Mouse (Mus musculus) gastrocnemius, adult 2 months (tissue): Measurements from ENCODE around the gene Krt77. TPM values are rescaled to one million over a fixed set of nuclear protein-coding genes. Genes with fewer than 3 reads are reported as not detected.

Experiments used
- DNase-seq: peaks from one replicate; pipeline ENCODE4 v3.0.0; 2022
- H3K27ac ChIP-seq: fragments of 200-600 bp; 2 replicates; pipeline ENCODE4 v1.8.1; 2022; ENCODE audit warnings: mild to moderate bottlenecking
- H3K4me3 ChIP-seq: fragments of 200-600 bp; 2 replicates; pipeline ENCODE4 v1.8.1; 2022; ENCODE audit warnings: mild to moderate bottlenecking, moderate library complexity
- CTCF ChIP-seq: fragments of 200-600 bp; IDR thresholded peaks from 2 replicates; pipeline ENCODE4 v1.8.1; 2022; ENCODE audit warnings: antibody characterized with exemption, mild to moderate bottlenecking, moderate library complexity
- intact Hi-C: fragments of 180-260 bp; cut with DNase I; formaldehyde crosslinking; loops from one replicate; pipeline ENCODE4 v1.15.1; 2025
- microRNA-seq: library from miRNA; unstranded; fragments of <30 nt; microRNA quantifications from one replicate; pipeline ENCODE4 v1.2.0, GENCODE M21; 2021
- total RNA-seq, 2 experiments: library from RNA; stranded (reverse); gene quantifications; 2 replicates each; pipeline ENCODE4 v1.2.3; 2021

Gene Krt77
- total RNA-seq, 2 experiments from 2014 or later, result not detected

DNA sequence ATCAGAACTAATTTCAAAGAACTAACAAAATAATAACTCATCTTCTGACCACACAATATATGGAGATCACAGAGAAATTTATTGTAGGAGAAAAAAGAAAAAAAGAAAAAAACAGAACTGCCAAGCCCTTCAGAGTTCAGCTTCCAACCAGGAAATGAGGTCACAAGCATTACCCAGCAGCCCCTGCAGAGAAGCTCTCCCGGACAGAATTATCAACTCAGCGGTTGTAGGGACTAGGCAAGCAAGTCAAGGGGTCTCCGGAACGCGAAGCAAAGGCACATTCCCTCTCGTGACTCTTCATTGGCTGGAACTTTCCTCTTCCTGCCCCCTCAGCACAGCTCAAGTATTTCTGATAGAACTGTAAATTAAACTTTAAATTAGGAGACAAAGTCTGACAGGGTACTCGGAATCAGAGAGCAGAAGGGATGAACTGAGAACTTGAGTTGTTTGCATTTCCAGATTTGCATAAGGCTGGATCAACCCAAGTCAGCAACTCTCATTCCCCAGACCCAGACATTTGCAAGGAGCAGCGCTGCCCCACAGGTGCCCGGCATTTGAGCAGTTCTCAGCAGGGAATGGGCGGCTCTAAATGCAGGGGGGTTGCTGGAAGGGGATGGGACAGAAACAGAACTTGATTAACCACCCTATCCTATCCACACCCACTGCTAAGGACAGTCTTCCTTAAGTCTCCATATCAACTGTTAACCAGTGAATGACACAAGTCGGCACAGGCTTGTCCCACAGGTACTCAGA, 10.7 kb downstream of the Krt77 start:
- peak overlapping the region; percentile 66 for H3K4me3 ChIP-seq
- TF ChIP-seq CTCF, result no peak
- DNase-seq, result no peak
- H3K27ac ChIP-seq, result no peak overlapping the region
- intact Hi-C loops, result no loop called here

DNA sequence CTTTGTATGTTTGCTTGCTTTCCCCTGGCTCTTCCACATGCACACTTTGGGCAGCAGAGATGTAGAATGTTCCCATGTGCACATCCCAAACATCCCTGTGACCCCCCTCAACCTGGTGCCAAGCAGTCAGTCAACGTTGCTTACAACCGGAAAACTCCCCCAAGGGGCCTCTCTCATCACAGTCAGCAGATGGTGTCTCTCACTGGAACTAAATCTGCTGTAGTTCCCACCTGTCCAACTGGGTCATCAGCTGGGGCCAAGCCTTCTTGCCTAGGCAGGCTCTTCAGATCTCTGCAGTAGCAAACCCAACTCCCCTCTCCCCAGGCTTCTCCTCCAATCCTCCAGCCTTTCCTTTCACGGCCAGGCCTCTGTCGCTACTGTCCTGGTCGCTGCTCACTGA, 12.8 kb downstream of the Krt77 start:
- no peak for TF ChIP-seq CTCF
- Histone ChIP-seq H3K27ac (no peak overlapping the region), H3K4me3 (no peak overlapping the region)
- intact Hi-C loops, result no loop called here
- no peak for DNase-seq

DNA sequence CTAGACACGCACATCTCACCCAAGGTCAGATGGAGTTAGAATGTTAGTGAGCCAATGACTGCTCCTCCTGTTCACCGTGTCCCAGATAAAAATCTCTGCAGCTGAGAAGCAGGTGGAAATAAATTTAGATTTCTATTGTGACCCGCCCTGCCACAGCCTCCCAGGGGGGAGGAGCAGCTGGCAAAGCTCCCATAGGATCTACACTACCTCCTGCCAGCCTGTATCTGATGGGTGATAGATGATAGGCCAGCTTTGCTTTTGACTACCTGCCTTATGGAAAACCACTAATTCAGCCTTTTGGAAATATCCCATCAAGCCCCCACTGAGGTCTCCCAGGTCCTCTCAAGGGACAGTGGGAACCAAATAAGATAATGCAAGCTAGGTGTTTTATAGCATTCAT, 13.8 kb downstream of the Krt77 start:
- intact Hi-C loops, result no loop called here
- no peak overlapping the region for H3K27ac ChIP-seq
- DNase-seq, result no peak
- TF ChIP-seq CTCF, result no peak
- no peak overlapping the region for H3K4me3 ChIP-seq

DNA sequence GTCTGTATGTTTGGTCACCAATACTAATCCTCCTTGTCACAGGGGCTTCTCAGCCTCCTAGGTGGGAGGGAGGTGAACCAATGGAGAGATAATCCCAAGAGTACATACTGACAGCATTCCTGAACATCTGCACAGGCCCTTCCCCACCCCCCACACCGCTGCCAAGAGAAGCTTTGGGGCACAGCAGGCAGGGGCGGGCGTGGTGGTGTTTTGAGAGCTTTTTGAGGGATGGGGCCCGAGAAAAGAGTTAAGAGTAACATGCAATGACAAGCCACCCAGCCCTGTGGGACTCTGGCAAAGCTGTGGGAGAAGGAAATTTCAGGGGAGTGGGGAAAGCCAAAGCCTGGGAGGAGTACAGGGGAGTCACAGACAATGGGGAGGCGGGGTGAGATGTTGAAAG, 15.2 kb downstream of the Krt77 start:
- H3K4me3 ChIP-seq, result no peak overlapping the region
- DNase-seq, result no peak
- intact Hi-C loops, result no loop called here
- no peak for TF ChIP-seq CTCF
- no peak overlapping the region for H3K27ac ChIP-seq

DNA sequence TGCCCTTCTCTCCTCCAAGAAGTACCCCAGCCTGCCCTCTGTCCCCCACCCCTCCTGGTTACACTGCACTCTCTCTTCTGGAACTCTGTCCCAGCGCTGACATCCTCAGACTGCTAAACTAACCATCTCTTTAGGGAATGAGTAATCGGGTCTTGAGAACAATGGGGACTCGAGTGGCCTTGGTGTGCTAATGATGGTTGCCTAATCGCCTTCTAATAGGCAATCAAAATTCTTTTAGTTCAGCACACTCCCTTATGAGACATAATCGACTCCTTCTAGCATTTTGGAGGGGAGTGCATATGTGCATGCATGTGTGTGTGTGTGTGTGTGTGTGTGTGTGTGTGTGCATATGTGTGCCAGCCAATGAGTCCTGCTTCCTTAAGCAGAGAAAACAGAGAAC, 16.9 kb downstream of the Krt77 start:
- no peak overlapping the region for H3K27ac ChIP-seq
- DNase-seq, result no peak
- intact Hi-C loops, result no loop called here
- H3K4me3 ChIP-seq, result no peak overlapping the region
- TF ChIP-seq CTCF, result no peak

DNA sequence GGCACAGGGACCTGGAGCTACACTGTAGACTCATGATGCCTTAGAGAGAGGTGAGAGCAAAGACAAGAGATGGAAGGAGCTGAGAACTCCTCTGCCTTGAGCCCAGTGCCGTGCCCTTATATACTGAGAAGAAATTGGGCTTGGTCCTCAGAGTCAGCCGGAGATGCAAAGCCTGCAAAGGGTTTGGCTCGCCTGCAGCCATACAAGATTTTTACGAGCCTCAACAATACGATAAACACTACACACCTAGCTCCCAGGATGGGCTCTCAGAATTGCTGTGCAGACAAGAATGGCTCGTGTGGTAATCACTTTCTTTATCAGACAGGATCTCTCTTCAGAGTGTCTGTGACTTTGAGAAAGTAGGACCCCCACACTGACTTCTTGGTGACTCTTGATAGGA, 18.8 kb downstream of the Krt77 start, which contains the start of gene Krt1:
Gene Krt1, minus strand, starts transcription at position 101 of the 400 bp plus-strand sequence.
- Histone ChIP-seq H3K27ac (no peak within 1 kb of the TSS), H3K4me3 (no peak within 1 kb of the TSS)
- DNase-seq, result no peak
- TF ChIP-seq CTCF, result no peak
- intact Hi-C loops, result no loop called here

DNA sequence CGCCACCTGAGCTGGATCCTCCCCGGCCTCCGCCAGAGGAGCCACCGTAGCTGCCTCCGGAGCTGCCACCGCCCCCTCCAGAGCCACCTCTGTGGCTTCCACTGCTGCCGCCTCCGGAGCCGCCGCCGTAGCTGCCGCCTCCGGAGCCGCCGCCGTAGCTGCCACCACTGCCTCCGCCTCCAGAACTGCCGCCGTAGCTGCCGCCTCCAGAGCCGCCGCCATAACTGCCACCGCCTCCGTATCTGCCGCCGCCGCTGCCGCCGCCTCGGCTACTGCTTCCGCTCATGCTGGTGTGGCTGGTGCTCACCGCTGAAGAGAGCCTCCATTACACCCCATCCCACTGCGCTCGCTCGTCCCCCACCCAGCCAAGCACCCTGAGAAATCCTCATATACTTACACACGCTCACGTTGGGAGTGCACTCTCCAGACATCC, 23.5 kb downstream of the Krt77 start:
- TF ChIP-seq CTCF, result no peak
- peak; percentile 36 for DNase-seq
- H3K27ac ChIP-seq, result no peak overlapping the region
- intact Hi-C loops, result no loop called here
- H3K4me3 ChIP-seq, result peak overlapping the region; percentile 65

DNA sequence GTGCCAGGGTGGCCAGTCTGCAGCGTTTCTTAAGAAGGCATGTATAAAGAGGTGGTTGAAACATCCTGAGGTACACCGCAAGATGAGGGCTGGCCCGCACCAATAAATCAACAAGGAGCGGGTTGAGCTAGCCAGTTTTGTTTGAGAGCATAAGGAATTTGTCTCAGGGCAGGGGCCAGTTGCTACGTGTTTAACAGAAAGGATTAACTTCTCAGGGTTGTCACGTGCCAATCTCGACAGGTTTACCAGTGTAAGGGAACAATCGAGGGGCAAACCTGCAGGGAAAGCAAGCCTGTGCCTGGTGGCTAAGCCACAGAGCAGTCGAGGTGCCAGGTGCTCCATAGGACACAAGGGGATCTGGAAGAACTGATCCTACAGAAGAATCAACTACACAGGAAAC, 26.3 kb downstream of the Krt77 start:
- intact Hi-C loops, result no loop called here
- Histone ChIP-seq H3K4me3 (no peak overlapping the region), H3K27ac (no peak overlapping the region)
- DNase-seq, result no peak
- no peak for TF ChIP-seq CTCF

DNA sequence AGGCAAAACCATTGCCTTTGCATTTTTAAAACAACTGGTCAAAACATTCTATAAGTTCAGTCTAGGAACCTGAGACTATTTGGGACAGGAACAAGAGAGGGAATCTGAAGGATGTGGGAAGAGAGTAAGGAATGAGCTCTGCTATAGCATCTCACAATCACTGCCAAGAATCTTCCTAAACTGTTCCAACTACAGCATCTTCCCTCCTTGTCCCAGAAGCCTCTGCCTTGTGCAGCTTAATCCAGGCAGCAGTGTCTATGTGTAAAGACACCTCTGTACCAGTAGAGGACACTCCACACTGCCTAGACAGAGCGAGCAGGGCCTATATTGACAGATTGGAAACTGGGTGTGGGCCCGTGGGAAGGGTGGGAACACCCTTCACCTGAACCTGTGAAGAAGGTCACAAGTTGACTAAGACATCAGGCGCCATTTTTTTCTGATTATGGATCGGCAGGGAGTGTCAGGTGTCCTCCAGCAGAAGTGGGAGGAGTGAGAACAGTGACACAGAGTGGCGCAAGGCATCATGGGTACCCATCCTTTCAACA, 34.6 kb downstream of the Krt77 start:
- no peak for TF ChIP-seq CTCF
- Histone ChIP-seq H3K27ac (no peak overlapping the region), H3K4me3 (no peak overlapping the region)
- no peak for DNase-seq
- intact Hi-C loops, result no loop called here

DNA sequence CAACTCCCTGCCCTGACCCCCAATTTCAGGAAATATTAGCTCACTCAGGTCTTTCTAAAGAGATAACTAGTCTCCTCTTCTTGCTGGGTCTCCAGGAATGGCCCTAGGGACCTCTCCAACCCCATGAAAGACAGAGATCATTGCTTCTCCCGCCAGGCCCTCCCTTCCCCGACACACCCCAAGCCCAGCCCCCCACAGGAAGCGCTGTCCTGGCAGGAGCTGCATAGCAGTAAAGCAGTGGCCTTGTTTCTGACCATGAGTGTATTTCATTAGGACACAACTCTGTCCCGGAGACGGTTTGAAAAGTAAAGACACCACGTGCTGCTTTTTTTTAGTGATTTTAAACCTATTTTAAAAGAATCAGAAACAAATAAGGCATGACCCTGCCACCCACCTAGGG, 36.4 kb downstream of the Krt77 start:
- Histone ChIP-seq H3K4me3 (no peak overlapping the region), H3K27ac (no peak overlapping the region)
- intact Hi-C loops, result no loop called here
- no peak for TF ChIP-seq CTCF
- DNase-seq, result no peak

DNA sequence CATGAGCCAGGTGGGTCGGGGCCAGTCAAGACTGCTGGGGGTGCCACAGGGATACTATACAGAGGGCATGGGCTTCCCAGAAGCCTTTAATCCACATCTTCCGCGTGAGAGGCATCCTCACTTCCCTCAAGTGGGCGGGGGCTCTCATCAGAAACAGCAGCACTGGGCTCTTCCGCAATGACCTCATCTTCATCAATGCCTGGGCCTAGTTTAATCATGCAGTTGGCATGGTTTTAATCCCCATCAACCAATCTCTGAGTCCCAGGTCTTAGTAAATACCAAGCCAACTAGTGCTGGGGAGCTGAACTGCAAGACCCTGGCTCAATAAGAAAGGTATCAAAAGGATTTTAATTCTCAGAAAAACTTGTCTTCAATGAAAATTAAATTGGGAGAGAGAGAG, 40.1 kb downstream of the Krt77 start:
- Histone ChIP-seq H3K4me3 (no peak overlapping the region), H3K27ac (no peak overlapping the region)
- intact Hi-C loops, result no loop called here
- DNase-seq, result no peak
- TF ChIP-seq CTCF, result no peak

DNA sequence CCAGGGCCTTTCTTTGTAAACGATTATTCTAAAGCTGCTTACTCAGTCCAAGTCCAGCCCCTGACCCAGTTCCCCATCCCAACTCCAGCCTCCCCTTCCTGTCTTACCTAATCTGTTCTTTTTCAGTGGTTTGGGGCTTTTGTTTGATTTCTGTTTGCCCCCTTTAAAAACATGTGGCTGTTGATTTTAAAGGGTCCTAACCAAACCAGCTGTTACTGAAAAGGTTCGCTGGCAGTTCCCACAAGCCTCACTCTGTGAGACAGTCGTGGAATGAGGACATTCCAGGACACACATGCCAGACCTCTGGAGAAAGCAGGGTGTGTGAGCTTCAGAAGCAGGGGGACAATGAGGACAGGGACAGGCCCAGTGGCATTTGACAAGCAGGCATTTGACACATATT, 47.7 kb downstream of the Krt77 start:
- no peak for DNase-seq
- no peak for TF ChIP-seq CTCF
- Histone ChIP-seq H3K4me3 (no peak overlapping the region), H3K27ac (no peak overlapping the region)
- intact Hi-C loops, result no loop called here

DNA sequence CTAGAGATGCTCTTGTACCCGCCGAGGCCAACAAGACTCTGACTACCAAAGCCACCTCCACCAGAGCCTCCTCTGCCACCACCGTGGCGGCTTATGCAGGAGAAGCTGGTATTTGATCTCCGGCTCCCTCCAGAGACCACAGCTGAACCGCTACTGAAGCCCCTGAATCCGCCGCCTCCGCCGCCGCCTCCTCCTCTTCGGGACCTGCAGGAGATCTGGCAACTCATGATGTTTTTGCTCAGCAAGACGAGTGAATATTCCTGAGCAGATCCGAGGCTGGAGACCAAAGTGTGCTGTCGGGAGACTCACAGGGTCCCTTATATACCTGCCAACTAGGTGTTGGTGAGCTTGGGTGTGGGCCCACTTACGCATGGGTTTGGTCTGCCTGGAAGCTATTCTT, 51.6 kb downstream of the Krt77 start, which contains the start of gene Krt2:
Gene Krt2, minus strand, starts transcription at position 295 of the 400 bp plus-strand sequence.
- Histone ChIP-seq H3K27ac (no peak within 1 kb of the TSS), H3K4me3 (no peak within 1 kb of the TSS)
- no peak for TF ChIP-seq CTCF
- intact Hi-C loops, result no loop called here
- no peak for DNase-seq

Small RNA genes lying within 50 kb of the gene (microRNA-seq; reads per million reads assigned to microRNA genes)
- not detected for gene Gm44356

Other genes with a start within 250 kb of the Krt77 start
- not detected for gene Gm5414, start 241.5 kb downstream of the Krt77 start, total RNA-seq
- gene Gm5478, start 222.3 kb downstream of the Krt77 start, total RNA-seq, result not detected
- not detected for gene Krt6b, start 189.4 kb downstream of the Krt77 start, total RNA-seq
- gene Krt6a, start 175.4 kb downstream of the Krt77 start, total RNA-seq, result not detected
- not detected for gene Krt5, start 156.8 kb downstream of the Krt77 start, total RNA-seq
- not detected for gene Krt71, start 126.6 kb downstream of the Krt77 start, total RNA-seq
- not detected for gene Krt72, start 83.2 kb downstream of the Krt77 start, total RNA-seq
- not detected for gene Krt73, start 67.4 kb downstream of the Krt77 start, total RNA-seq
- not detected for gene Krt2, start 51.5 kb downstream of the Krt77 start, total RNA-seq
- not detected for gene Krt1, start 18.9 kb downstream of the Krt77 start, total RNA-seq
- not detected for gene Krt76, start 23.2 kb upstream of the Krt77 start, total RNA-seq
- not detected for gene Krt4, start 55.0 kb upstream of the Krt77 start, total RNA-seq
- gene Krt79, start 70.6 kb upstream of the Krt77 start, total RNA-seq, result not detected
- gene Krt78, start 84.6 kb upstream of the Krt77 start, total RNA-seq, result not detected
- gene Krt8, start 134.8 kb upstream of the Krt77 start, total RNA-seq, result not detected
- gene Krt18, start 158.5 kb upstream of the Krt77 start, total RNA-seq, result under 1 TPM in 1 of 2 experiments, not detected in 1; 0.33 TPM
- gene Eif4b, start 204.1 kb upstream of the Krt77 start, total RNA-seq, result 100 to 1,000 TPM; 187 to 246 TPM
- gene Tns2, start 230.7 kb upstream of the Krt77 start, total RNA-seq, result 10 to 100 TPM; 39.1 to 44.1 TPM